Mouse (Mus musculus): ENCODE results near the gene Ess2.

GRCm38 (mm10) chr16:17950068-17950467, 38.9 kb upstream of the Ess2 start:
- TF ChIP-seq CTCF (IDR thresholded peaks at IDR 0.05; ENCODE audit: low read depth, low read length), result no peak
- no peak for TF ChIP-seq POLR2A (IDR thresholded peaks at IDR 0.05; ENCODE audit: extremely low read depth, insufficient read depth, low read length)

Data from liver, adult 2 months (tissue).